Comparison of ENCODE assay signal across 12 mouse cellular contexts in the genomic region with DNA sequence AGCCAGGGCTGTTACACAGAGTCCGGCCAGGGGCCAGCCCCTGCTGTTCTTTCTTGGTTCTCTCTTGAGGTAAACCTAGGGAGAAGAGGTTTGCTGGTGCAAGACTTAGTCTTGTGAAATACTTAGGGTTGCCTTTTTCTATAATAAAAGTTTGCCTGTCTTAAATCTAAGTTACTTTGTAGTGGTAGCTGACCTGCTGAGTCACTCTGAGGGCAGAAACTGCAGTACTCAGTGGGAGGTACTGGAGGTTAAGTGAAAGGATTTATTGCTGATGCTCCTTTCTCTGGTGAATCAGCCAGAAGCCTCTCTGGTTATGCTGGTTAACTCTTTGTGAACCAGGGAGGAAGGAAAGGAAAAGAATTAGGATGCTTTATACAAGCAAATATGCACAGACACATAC.
"Had no signal": no experiment of that assay in that cellular context is flagged by ENCODE, and none has a peak within 500 bp of the region (broad histone marks: within the 10 kb centered on the region; RNA-seq: fewer than 3 reads in every experiment).

No protein-coding gene starts in this region.

- H3K36me3 ChIP-seq: limb, embryonic 13.5 days; midbrain, embryonic 13.5 days; neural tube, embryonic 15.5 days had no signal

- H3K4me3 ChIP-seq: limb, embryonic 13.5 days; midbrain, embryonic 13.5 days; myocyte; neural tube, embryonic 15.5 days had no signal

- H3K9ac ChIP-seq: limb, embryonic 13.5 days; liver, embryonic 14.5 days; midbrain, embryonic 13.5 days; neural tube, embryonic 15.5 days had no signal

- H3K9me3 ChIP-seq: midbrain, embryonic 13.5 days; neural tube, embryonic 15.5 days had no signal

- H3K4me1 ChIP-seq: midbrain, embryonic 13.5 days had no signal

- H3K27ac ChIP-seq: limb, embryonic 13.5 days; liver, embryonic 14.5 days; midbrain, embryonic 13.5 days; neural tube, embryonic 15.5 days; stomach, postnatal 0 days had no signal

- DNase-seq: kidney, postnatal 10 days; left cerebral cortex, postnatal 4 days; lung, adult 2 months; lung, postnatal 36 days; right cerebral cortex, adult 18-20 months; thymus, postnatal 4 days had no signal
